Mouse (Mus musculus): ENCODE data around the gene Olfr1259. TPM values are rescaled to one million over a fixed set of nuclear protein-coding genes. Genes with fewer than 3 reads are reported as not detected.
"Not testable (repeated sequence)": the region's sequence is repeated elsewhere in the genome, so short reads cannot be mapped to it uniquely, and the experiment has no call there.

The Olfr1259 gene
- 0.04 TPM in 1 of 2 replicates, not detected in the other for polyA plus RNA-seq (2015; fragmentation: Nextera tagmentation; extraction: Ambion mirVana)

- WGBS = 77% methylated on average over 5 of the region's 5 CpGs
- no peaks in the 10 kb centered on the region for H3K36me3 ChIP-seq
- H3K27me3 ChIP-seq = no peaks in the 10 kb centered on the region
- no peak within 1 kb of the TSS for H3K4me2 ChIP-seq (replicated peaks)
- no peak within 1 kb of the TSS for H3K27ac ChIP-seq (replicated peaks)
- no peaks in the 10 kb centered on the region for H3K9me3 ChIP-seq (replicated peaks)
- H3K4me3 ChIP-seq (replicated peaks) = no peak within 1 kb of the TSS
- no peaks in the 10 kb centered on the region for H3K4me1 ChIP-seq
- ATAC-seq (ENCODE audit: insufficient number of reproducible peaks, low FRiP score, low TSS enrichment, low read depth) = no peak
- H3K9ac ChIP-seq = no peak within 1 kb of the TSS
Measured at GRCm38 (mm10) chr2:89948564-89948963, at the start of gene Olfr1259. TSS of gene Olfr1259 (minus strand) at chr2:89948664.

- H3K9me3 ChIP-seq (replicated peaks) = no peaks in the 10 kb centered on the region
- no peak within 1 kb of the TSS for H3K27ac ChIP-seq (replicated peaks)
- ATAC-seq (ENCODE audit: insufficient number of reproducible peaks, low FRiP score, low TSS enrichment, low read depth) = no peak
Measured at GRCm38 (mm10) chr2:89990921-89991320, 42.5 kb upstream of the Olfr1259 start, which contains the start of gene Olfr1261. TSS of gene Olfr1261 (plus strand) at chr2:89991221.

GRCm38 (mm10) chr2:89977709-89978108, 29.2 kb upstream of the Olfr1259 start:
- H3K9me3 ChIP-seq (replicated peaks) = no peaks in the 10 kb centered on the region
- no peak overlapping the region for H3K27ac ChIP-seq (replicated peaks)
- no peak overlapping the region for H3K9ac ChIP-seq
- no peak for ATAC-seq (ENCODE audit: insufficient number of reproducible peaks, low FRiP score, low TSS enrichment, low read depth)
- no peaks in the 10 kb centered on the region for H3K27me3 ChIP-seq
- H3K4me2 ChIP-seq (replicated peaks) = no peak overlapping the region
- no peaks in the 10 kb centered on the region for H3K4me1 ChIP-seq
- WGBS = 89% methylated on average over 2 of the region's 2 CpGs
- no peak overlapping the region for H3K4me3 ChIP-seq (replicated peaks)
- H3K36me3 ChIP-seq = no peaks in the 10 kb centered on the region

More at GRCm38 (mm10) chr2:89990921-89991320, 42.5 kb upstream of the Olfr1259 start, which contains the start of gene Olfr1261:
- Histone ChIP-seq H3K9ac (no peak within 1 kb of the TSS), H3K4me2 (replicated peaks) (no peak within 1 kb of the TSS), H3K36me3 (no peaks in the 10 kb centered on the region), H3K4me1 (no peaks in the 10 kb centered on the region), H3K4me3 (replicated peaks) (no peak within 1 kb of the TSS), H3K27me3 (no peaks in the 10 kb centered on the region)

- no peak within 1 kb of the TSS for H3K27ac ChIP-seq (replicated peaks)
- WGBS = 55% methylated on average over 2 of the region's 2 CpGs
- H3K9me3 ChIP-seq (replicated peaks) = no peaks in the 10 kb centered on the region
- H3K4me1 ChIP-seq = no peaks in the 10 kb centered on the region
- H3K4me3 ChIP-seq (replicated peaks) = no peak within 1 kb of the TSS
- H3K4me2 ChIP-seq (replicated peaks) = no peak within 1 kb of the TSS
- no peak for ATAC-seq (ENCODE audit: insufficient number of reproducible peaks, low FRiP score, low TSS enrichment, low read depth)
- no peaks in the 10 kb centered on the region for H3K27me3 ChIP-seq
- H3K9ac ChIP-seq = no peak within 1 kb of the TSS
- no peaks in the 10 kb centered on the region for H3K36me3 ChIP-seq
Measured at GRCm38 (mm10) chr2:89974184-89974583, 25.7 kb upstream of the Olfr1259 start, which contains the start of gene Olfr1260. TSS of gene Olfr1260 (plus strand) at chr2:89974340.

GRCm38 (mm10) chr2:89927009-89927408, 21.5 kb downstream of the Olfr1259 start, which contains the start of gene Olfr1258:
TSS of gene Olfr1258 (plus strand) at chr2:89927309.
- no peak within 1 kb of the TSS for H3K27ac ChIP-seq (replicated peaks)
- H3K9me3 ChIP-seq (replicated peaks) = no peaks in the 10 kb centered on the region
- no peak for ATAC-seq (ENCODE audit: insufficient number of reproducible peaks, low FRiP score, low TSS enrichment, low read depth)
- no peak within 1 kb of the TSS for H3K4me3 ChIP-seq (replicated peaks)
- H3K36me3 ChIP-seq = no peaks in the 10 kb centered on the region
- H3K4me2 ChIP-seq (replicated peaks) = no peak within 1 kb of the TSS
- no peaks in the 10 kb centered on the region for H3K4me1 ChIP-seq
- H3K9ac ChIP-seq = no peak within 1 kb of the TSS
- H3K27me3 ChIP-seq = no peaks in the 10 kb centered on the region

- H3K4me3 ChIP-seq (replicated peaks); H3K4me2 ChIP-seq (replicated peaks); H3K9me3 ChIP-seq (replicated peaks); H3K27ac ChIP-seq (replicated peaks); H3K4me1 ChIP-seq; H3K9ac ChIP-seq; H3K27me3 ChIP-seq; ATAC-seq (ENCODE audit: insufficient number of reproducible peaks, low FRiP score, low TSS enrichment, low read depth); H3K36me3 ChIP-seq: not testable (repeated sequence)
- WGBS = 90% methylated on average over 9 of the region's 9 CpGs
Measured at GRCm38 (mm10) chr2:89912616-89913015, 35.8 kb downstream of the Olfr1259 start.

Other genes with a start within 250 kb of the Olfr1259 start
- gene Olfr1252, start 223.7 kb downstream of the Olfr1259 start, polyA plus RNA-seq (2015; fragmentation: Nextera tagmentation; extraction: Ambion mirVana) = not detected in 2 replicates
- not detected in 2 replicates for gene Olfr1253, start 191.6 kb downstream of the Olfr1259 start, polyA plus RNA-seq (2015; fragmentation: Nextera tagmentation; extraction: Ambion mirVana)
- not detected in 2 replicates for gene Olfr1254, start 155.0 kb downstream of the Olfr1259 start, polyA plus RNA-seq (2015; fragmentation: Nextera tagmentation; extraction: Ambion mirVana)
- gene Olfr1255, start 136.6 kb downstream of the Olfr1259 start, polyA plus RNA-seq (2015; fragmentation: Nextera tagmentation; extraction: Ambion mirVana) = not detected in 2 replicates
- gene Olfr1256, start 107.1 kb downstream of the Olfr1259 start, polyA plus RNA-seq (2015; fragmentation: Nextera tagmentation; extraction: Ambion mirVana) = not detected in 2 replicates
- gene Olfr48, start 100.5 kb downstream of the Olfr1259 start, polyA plus RNA-seq (2015; fragmentation: Nextera tagmentation; extraction: Ambion mirVana) = 0.12 TPM in 1 of 2 replicates, not detected in the other
- gene Olfr1257, start 70.2 kb downstream of the Olfr1259 start, polyA plus RNA-seq (2015; fragmentation: Nextera tagmentation; extraction: Ambion mirVana) = not detected in 2 replicates
- 0.11 TPM in 1 of 2 replicates, not detected in the other for gene Olfr1258, start 21.4 kb downstream of the Olfr1259 start, polyA plus RNA-seq (2015; fragmentation: Nextera tagmentation; extraction: Ambion mirVana)
- not detected in 2 replicates for gene Olfr1260, start 25.7 kb upstream of the Olfr1259 start, polyA plus RNA-seq (2015; fragmentation: Nextera tagmentation; extraction: Ambion mirVana)
- gene Olfr1261, start 42.6 kb upstream of the Olfr1259 start, polyA plus RNA-seq (2015; fragmentation: Nextera tagmentation; extraction: Ambion mirVana) = not detected in 2 replicates
- gene Olfr1262, start 51.5 kb upstream of the Olfr1259 start, polyA plus RNA-seq (2015; fragmentation: Nextera tagmentation; extraction: Ambion mirVana) = not detected in 2 replicates
- gene Olfr1263, start 63.5 kb upstream of the Olfr1259 start, polyA plus RNA-seq (2015; fragmentation: Nextera tagmentation; extraction: Ambion mirVana) = not detected in 2 replicates
- gene Olfr1264, start 76.9 kb upstream of the Olfr1259 start, polyA plus RNA-seq (2015; fragmentation: Nextera tagmentation; extraction: Ambion mirVana) = 0.08 and 0.23 TPM in 2 replicates
- gene Olfr1265, start 86.7 kb upstream of the Olfr1259 start, polyA plus RNA-seq (2015; fragmentation: Nextera tagmentation; extraction: Ambion mirVana) = not detected in 2 replicates
- gene Olfr140, start 114.9 kb upstream of the Olfr1259 start, polyA plus RNA-seq (2015; fragmentation: Nextera tagmentation; extraction: Ambion mirVana) = 0.12 TPM in 1 of 2 replicates, not detected in the other
- not detected in 2 replicates for gene Olfr1269, start 172.7 kb upstream of the Olfr1259 start, polyA plus RNA-seq (2015; fragmentation: Nextera tagmentation; extraction: Ambion mirVana)
- gene Olfr32, start 193.6 kb upstream of the Olfr1259 start, polyA plus RNA-seq (2015; fragmentation: Nextera tagmentation; extraction: Ambion mirVana) = 0.17 and 0.67 TPM in 2 replicates
- gene Olfr1270, start 204.4 kb upstream of the Olfr1259 start, polyA plus RNA-seq (2015; fragmentation: Nextera tagmentation; extraction: Ambion mirVana) = 0.04 TPM in 1 of 2 replicates, not detected in the other